Mouse (Mus musculus) cerebellum, adult 2 months (tissue): ENCODE data around the gene Setmar. TPM values are rescaled to one million over a fixed set of nuclear protein-coding genes. Genes with fewer than 3 reads are reported as not detected.

Experiments
- DNase-seq, 2 experiments: peaks; one replicate each; pipeline ENCODE4 v3.0.0; 2021
- H3K27ac ChIP-seq: fragments of 200-500 bp; 2 replicates; pipeline ENCODE4 v1.5.1; 2012; ENCODE audit warnings: low read length, control low read depth, inconsistent platforms; ENCODE audit not compliant: insufficient read depth
- H3K27me3 ChIP-seq: fragments of 200-500 bp; 2 replicates; pipeline ENCODE4 v1.6.1; 2012; ENCODE audit warnings: inconsistent platforms, mild to moderate bottlenecking, low read length, moderate library complexity; ENCODE audit not compliant: control insufficient read depth, insufficient read depth
- H3K4me1 ChIP-seq: fragments of 200-500 bp; 2 replicates; pipeline ENCODE4 v1.6.1; 2011; ENCODE audit warnings: low read length; ENCODE audit not compliant: control insufficient read depth, insufficient read depth
- H3K4me3 ChIP-seq: fragments of 200-500 bp; replicated peaks from 2 replicates; pipeline ENCODE3; 2011; ENCODE audit warnings: mild to moderate bottlenecking, low read depth, low read length, control low read depth; ENCODE audit not compliant: insufficient read depth
- CTCF ChIP-seq: fragments of 200-500 bp; IDR thresholded peaks from 2 replicates; pipeline ENCODE4 v1.5.1; 2011; ENCODE audit warnings: low read depth, mild to moderate bottlenecking, control low read depth, low read length, moderate library complexity, borderline replicate concordance; ENCODE audit not compliant: insufficient read depth
- POLR2A ChIP-seq: fragments of 200-500 bp; IDR thresholded peaks from 2 replicates; pipeline ENCODE4 v1.6.1; 2011; ENCODE audit warnings: low read length, control low read depth, borderline replicate concordance; ENCODE audit not compliant: insufficient read depth
- WGBS: fragments of 180-500 bp; shearing (Covaris S2); methylation state at CpG from one replicate; pipeline ENCODE4 v1.1.7; 2018; 5-methylcytosine and 5-hydroxymethylcytosine counted together
- polyA plus RNA-seq: library from polyadenylated mRNA; depleted of rRNA; stranded (reverse); fragments of >200 nt; gene quantifications from 2 replicates; pipeline ENCODE4 v1.2.3, GENCODE M21; 2012

Gene Setmar
- polyA plus RNA-seq, 1 experiment: 8.2 TPM

- no peak overlapping the region for H3K4me3 ChIP-seq
- H3K27me3 ChIP-seq: no peaks in the 10 kb centered on the region
- 79% methylated on average over 5 of the region's 5 CpGs for WGBS
- no peak overlapping the region for H3K27ac ChIP-seq
- no peaks in the 10 kb centered on the region for H3K4me1 ChIP-seq
- TF ChIP-seq CTCF: no peak
- TF ChIP-seq POLR2A: no peak
- DNase-seq: no peak
These were observed 30.6 kb downstream of the Setmar start for GRCm38 (mm10) chr6:108095445-108095844.

- H3K27me3 ChIP-seq: no peaks in the 10 kb centered on the region
- TF ChIP-seq CTCF (peak; percentile 47; the same call in 1 of the 2 replicates), POLR2A (no peak)
- WGBS: 9% methylated on average over 9 of the region's 9 CpGs
- no peak overlapping the region for H3K27ac ChIP-seq
- DNase-seq: peak; percentile 24 to 52
- H3K4me1 ChIP-seq: no peaks in the 10 kb centered on the region
- H3K4me3 ChIP-seq: no peak overlapping the region
These were observed 33.5 kb downstream of the Setmar start for GRCm38 (mm10) chr6:108098171-108098845.

DNA sequence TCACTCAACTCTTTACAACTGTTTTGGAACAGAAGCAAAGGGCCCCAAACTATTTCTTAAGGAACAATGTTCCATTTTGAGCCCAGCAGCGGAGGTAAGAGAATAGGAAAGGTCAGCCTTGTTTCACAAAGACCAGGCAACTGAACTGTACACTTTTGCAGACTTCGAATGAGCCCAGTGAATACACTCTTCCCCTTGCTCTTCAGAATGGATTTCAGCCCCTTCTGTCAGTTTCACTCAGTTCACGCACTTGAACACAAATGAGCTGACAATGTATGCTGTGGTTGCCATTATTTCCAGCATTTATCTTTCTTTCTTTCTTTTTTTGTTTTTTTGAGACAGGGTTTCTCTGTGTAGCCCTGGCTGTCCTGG, 34.0 kb downstream of the Setmar start:
- 72% methylated on average over 3 of the region's 3 CpGs for WGBS

GRCm38 (mm10) chr6:108101936-108102830, 37.3 kb downstream of the Setmar start:
- no peaks in the 10 kb centered on the region for H3K4me1 ChIP-seq
- H3K4me3 ChIP-seq: no peak overlapping the region
- DNase-seq: no peak
- WGBS: 75% methylated on average over 10 of the region's 10 CpGs
- no peaks in the 10 kb centered on the region for H3K27me3 ChIP-seq
- TF ChIP-seq POLR2A: no peak
- H3K27ac ChIP-seq: no peak overlapping the region

More for the DNA sequence above, 34.0 kb downstream of the Setmar start:
- H3K27me3 ChIP-seq: no peaks in the 10 kb centered on the region
- no peak overlapping the region for H3K4me3 ChIP-seq
- H3K4me1 ChIP-seq: no peaks in the 10 kb centered on the region
- H3K27ac ChIP-seq: no peak overlapping the region
- no peak for DNase-seq
- no peak for TF ChIP-seq CTCF
- TF ChIP-seq POLR2A: no peak

GRCm38 (mm10) chr6:108107376-108107775, 42.5 kb downstream of the Setmar start:
- Histone ChIP-seq H3K27ac (no peak overlapping the region), H3K27me3 (no peaks in the 10 kb centered on the region), H3K4me3 (no peak overlapping the region), H3K4me1 (peaks cover 3% of the 10 kb centered on the region)
- TF ChIP-seq POLR2A (no peak), CTCF (no peak)
- no peak for DNase-seq

DNA sequence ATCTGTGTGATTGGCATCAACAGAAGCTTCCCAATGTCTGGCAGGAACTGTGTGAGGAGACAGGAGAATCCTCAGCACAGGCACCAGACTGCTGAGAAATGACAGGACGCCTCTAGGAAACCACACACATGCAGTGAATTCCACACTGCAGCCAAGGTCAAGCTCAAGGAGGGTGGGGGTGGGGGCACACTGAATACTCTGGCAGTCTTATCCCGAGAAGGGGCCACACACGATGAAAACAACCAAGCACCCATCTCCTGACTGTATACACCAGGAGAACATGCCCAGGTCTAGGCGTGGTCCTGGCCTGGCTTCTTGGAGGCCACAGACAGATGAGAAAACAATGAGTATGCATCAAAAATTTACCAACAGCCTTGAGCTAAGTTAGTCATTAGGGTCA, 45.5 kb downstream of the Setmar start:
- Histone ChIP-seq H3K4me3 (no peak overlapping the region), H3K4me1 (peaks cover 3% of the 10 kb centered on the region), H3K27me3 (no peaks in the 10 kb centered on the region), H3K27ac (no peak overlapping the region)
- 31% methylated on average over 4 of the region's 4 CpGs for WGBS
- DNase-seq: no peak
- TF ChIP-seq POLR2A (no peak), CTCF (no peak)

- no peak overlapping the region for H3K4me3 ChIP-seq
- no peak for TF ChIP-seq POLR2A
- TF ChIP-seq CTCF: no peak
- H3K27ac ChIP-seq: no peak overlapping the region
- DNase-seq: no peak
- H3K27me3 ChIP-seq: no peaks in the 10 kb centered on the region
- H3K4me1 ChIP-seq: peaks cover 3% of the 10 kb centered on the region
These were observed 46.8 kb downstream of the Setmar start for GRCm38 (mm10) chr6:108111693-108112092.

DNA sequence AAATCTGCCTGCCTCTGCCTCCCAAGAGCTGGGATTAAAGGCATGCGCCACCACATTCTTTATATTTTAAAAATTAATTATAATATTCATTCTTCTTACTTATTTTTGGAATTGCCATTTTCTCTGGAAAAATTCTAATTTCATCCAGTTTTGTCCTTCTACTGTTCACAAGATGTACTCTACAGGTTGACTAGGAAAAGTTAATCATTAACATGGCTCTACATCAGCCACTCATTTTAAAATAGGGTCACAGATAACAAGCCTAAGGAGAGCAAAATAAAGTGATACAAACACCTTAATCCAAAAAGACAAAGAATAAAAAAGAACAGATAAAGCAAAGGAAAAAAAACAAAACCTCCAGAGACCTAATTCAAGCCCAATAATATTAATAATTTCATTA, 50.1 kb downstream of the Setmar start:
- Histone ChIP-seq H3K27ac (no peak overlapping the region), H3K27me3 (no peaks in the 10 kb centered on the region), H3K4me1 (peaks cover 3% of the 10 kb centered on the region), H3K4me3 (no peak overlapping the region)
- WGBS: 95% methylated on average over 1 of the region's 1 CpGs
- DNase-seq: no peak
- TF ChIP-seq CTCF (no peak), POLR2A (no peak)
